Mouse (Mus musculus) spleen, adult 12 weeks (tissue): ENCODE data around the gene Mvb12b.

Experiments used
- DNase-seq: peaks from one replicate; pipeline ENCODE4 v3.0.0; 2022; ENCODE audit warnings: low spot score

Gene Mvb12b

GRCm38 (mm10) chr2:33720380-33720898, 167.3 kb downstream of the Mvb12b start:
- DNase-seq = no peak

GRCm38 (mm10) chr2:33719339-33720066, 168.2 kb downstream of the Mvb12b start:
- DNase-seq = no peak

- no peak for DNase-seq
Measured at GRCm38 (mm10) chr2:33718561-33718960, 169.2 kb downstream of the Mvb12b start.

DNA sequence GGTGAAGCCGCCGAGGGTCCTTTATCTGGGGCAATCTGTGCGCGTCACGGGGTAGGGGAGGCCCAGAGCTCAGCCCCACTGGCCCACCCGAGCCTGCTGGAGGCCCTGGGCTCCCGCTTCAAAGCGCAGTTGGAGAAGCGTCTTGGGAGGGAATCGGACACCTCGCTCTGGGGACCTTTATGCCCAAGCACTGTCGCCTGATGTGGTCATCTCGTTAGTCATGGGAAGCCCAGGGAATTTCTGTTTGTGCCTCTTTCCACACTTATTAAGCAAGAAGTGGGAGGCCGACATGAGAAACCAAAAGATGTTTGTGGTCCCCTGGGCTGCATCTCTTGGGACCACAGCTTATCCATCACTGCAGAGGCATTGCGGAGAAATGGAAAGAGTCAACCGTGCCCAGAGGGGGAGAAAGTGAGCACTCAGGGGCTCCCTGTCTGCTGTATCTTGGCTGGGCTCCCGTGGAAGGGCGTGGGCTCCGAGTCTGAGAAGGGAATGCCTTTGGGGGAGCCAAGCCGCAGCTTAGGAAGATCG, 169.9 kb downstream of the Mvb12b start:
- DNase-seq = no peak

GRCm38 (mm10) chr2:33717378-33717777, 170.4 kb downstream of the Mvb12b start:
- DNase-seq = no peak

- DNase-seq = no peak
Measured at GRCm38 (mm10) chr2:33716878-33717277, 170.9 kb downstream of the Mvb12b start.

DNA sequence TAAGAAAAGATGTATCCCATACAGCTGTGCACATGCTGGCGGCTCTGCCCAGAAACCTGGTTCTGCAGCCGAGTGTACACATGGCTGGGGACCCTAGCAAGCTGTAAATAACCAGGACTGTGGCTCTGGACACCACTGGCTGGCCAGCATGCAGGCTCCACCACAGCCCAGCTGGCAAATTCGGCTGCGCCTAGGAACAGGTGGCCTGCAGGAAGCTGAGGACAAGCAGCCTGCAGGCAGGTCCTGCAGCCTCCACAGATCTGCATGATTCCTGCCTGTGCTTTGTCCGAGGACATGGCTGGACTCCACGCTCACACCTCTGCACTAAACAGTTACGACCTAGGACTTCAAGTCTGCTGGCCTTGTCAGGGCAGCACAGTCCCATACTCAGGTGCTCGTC, 172.8 kb downstream of the Mvb12b start:
- DNase-seq = no peak

- no peak for DNase-seq
Measured at GRCm38 (mm10) chr2:33713580-33714260, 174.0 kb downstream of the Mvb12b start.

DNA sequence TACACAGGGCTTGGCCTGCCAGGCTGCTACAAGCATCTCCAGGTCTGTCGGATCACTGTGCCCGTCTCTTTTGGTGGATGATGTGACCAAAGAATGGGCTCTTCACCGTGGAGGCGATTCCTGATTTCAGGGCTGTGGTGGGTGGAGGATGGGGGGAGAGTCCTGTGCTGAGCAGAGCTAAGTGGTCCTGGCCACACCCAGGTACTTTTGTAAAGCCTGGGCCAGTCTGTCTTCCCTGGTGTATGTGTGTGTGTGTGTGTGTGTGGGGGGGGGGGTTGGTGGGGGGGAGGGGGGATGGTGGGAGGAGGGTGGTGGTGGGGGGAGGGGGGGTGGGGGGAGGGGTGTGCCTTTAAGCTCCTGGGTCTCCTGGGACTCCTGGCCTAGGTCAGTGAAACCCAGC, 174.9 kb downstream of the Mvb12b start:
- DNase-seq = no peak

GRCm38 (mm10) chr2:33708831-33709230, 178.9 kb downstream of the Mvb12b start:
- DNase-seq = no peak

- no peak for DNase-seq
Measured at GRCm38 (mm10) chr2:33708096-33708495, 179.7 kb downstream of the Mvb12b start.

DNA sequence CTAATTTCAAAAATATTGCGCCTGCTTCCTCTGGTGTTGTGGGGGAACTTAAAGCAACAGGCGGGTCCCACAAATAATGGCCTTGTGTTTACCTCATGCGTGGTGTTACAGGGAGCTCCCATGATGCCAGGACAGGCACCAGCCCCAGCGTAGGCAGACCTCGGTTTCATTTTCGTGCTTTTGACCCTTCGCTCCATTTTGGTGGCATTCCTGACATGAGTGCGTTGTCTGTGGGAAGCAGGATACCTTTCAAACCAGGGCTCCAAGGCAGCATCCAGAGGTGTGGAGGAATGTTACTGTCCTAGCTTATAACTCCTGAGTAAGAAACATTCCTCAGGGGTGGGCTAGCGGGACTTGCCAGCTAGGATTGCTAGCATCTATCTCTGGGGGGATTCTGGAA, 181.3 kb downstream of the Mvb12b start:
- no peak for DNase-seq

DNA sequence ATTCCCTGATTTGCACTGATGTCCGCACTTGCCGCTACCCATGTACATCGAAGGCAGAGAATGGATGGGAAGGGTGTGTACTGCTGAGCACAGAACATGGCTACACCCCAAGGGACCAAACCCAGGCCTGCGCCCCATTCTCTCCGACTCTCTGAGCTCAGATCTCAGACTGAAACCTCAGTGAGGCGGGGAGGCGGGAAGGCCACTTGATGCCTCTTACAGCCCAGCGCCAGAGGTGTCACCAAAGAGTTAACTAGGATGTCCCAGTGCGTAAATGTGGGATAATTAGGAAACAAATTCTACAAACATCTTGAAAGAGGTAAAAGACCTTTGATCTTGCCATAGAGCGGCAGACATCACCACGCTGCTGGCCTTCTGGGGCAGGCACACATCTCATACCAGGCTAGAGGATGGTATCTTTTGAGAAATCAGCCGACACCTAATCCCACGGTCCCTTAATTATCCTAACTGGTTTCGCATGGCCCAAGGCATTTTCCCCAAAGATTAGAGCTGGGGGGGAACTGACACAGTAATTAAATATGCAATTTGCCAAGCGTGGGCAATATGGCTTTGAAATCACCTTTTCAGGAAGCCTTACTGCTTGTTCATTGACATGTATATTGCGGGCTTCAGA, 181.9 kb downstream of the Mvb12b start:
- DNase-seq = no peak

DNA sequence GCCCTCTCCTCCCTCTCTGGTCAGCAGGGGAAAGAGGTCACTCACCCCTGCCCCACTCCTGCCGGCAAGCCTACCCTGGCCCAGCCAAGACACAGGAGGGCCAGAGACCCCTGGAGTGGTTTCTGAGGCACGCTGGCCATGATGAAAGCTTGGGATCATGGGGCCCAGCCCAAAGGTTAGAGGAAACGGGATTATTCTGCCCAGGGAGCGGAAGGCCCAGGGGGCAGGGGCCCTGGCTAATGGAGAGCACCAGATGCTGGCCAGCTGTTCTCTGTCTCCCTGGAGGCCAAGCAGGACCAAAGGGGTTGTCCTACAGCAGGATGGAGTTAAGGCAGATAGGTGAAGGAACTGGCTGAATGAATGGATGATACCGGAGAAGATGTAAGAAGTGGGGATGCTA, 184.5 kb downstream of the Mvb12b start:
- no peak for DNase-seq

DNA sequence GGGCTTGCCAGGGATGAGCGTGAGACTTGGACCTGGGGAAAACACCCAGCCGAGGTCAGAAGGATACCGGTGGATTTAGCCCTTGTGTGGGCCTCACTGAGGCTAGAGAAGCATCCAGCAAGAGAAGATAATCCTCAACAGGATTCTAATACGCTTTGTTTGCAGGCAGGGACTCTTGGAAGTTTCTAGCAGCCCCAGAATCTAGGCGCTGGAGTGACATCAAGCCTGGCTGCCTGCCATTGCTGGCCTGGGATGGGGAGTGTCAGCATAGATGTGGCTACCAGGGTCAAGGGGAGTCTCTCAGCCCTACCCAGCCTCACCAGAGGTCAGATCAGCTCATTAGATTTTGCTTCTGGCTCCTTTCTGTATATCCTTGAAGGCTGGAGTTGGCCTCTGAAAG, 185.0 kb downstream of the Mvb12b start:
- DNase-seq = no peak

- DNase-seq = no peak
Measured at GRCm38 (mm10) chr2:33701446-33701815, 186.3 kb downstream of the Mvb12b start.

DNA sequence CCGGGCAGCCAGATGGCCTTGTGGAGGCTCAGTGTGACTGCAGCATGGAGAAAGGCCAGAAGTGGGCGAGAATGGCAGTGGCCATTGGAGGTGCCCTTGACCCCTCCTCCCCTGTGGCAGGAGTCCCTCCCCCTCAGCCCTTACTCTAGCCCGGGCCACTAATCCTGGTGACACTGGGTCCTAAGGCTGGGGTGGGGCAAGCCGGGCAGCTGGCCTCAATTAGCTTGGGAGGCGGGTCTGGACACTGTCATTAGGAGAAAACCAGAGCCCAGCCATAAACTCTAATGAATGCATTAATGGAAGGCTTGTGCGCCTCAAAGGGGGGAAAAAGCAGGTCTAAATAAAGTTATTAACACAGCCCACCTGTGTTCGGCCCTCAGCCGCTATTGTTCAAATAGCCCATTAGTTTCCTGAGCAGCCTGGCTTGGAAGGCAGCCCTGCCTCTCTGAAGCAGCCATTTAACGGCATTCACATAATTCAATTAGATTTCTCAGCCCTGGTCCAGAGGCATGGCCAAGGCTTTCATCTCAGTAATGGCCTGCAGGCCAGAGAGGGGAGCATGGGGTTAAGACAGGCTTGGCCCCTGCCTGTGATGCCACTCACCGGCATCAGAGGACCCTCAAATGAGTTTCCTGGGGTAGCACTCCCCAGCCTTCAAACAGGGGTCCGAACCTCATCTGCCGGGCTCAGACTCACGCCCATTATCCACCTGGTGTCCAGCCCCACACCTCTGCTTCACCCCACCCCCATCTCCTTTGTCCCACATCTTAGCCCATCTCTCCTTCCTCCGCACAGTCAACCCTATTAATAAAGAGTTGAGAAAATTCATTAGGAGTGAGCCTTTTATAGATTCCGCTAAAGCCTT, 186.9 kb downstream of the Mvb12b start:
- no peak for DNase-seq

- no peak for DNase-seq
Measured at GRCm38 (mm10) chr2:33698898-33699297, 188.8 kb downstream of the Mvb12b start.

DNA sequence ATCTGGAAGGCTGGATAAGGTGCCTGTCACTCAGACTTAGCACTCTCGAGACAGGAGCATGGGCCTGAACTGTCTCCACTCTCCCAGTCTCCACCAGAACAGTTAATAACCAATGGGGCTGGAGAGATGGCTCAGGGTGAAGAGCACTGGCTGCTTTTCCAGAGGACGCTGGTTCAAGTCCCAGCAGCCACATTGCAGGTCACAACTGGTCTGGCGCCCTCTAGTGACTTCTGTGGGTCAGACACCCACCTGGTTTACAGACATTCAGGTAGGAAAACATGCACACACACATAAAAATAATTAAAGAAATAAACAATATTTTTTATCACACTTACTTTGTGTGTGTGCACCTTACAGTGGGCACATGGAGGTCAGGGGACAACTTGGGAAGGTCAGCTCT, 191.3 kb downstream of the Mvb12b start:
- DNase-seq = no peak

DNA sequence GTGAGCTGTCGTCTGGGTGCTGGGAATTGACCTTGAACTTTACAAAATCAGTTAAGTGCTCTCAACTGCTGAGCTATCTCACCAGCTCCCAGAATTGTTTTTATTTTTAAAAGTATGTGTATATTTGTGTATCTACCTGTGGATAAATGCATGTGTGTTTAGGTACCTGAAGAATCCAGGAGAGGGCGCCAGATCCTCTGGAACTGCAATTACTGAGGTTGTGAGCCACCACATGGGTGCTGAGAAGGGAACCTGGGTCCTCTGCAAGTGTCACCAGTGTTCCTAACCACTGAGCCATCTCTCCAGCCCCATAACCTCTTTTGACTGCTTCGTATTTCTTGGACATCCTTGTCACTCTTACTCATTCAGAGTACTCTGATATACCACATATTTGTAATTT, 193.8 kb downstream of the Mvb12b start:
- no peak for DNase-seq

GRCm38 (mm10) chr2:33689880-33690462, 197.8 kb downstream of the Mvb12b start:
- no peak for DNase-seq
